Mouse (Mus musculus) urinary bladder, postnatal 36 days (tissue): ENCODE data around the gene Jph2.

ENCODE experiments used
- DNase-seq, 2 experiments: peaks; one replicate each; pipeline ENCODE4 v3.0.0; 2022; ENCODE audit warnings: low spot score in 2 of 2, mixed read lengths in 1 of 2

The Jph2 gene

DNA sequence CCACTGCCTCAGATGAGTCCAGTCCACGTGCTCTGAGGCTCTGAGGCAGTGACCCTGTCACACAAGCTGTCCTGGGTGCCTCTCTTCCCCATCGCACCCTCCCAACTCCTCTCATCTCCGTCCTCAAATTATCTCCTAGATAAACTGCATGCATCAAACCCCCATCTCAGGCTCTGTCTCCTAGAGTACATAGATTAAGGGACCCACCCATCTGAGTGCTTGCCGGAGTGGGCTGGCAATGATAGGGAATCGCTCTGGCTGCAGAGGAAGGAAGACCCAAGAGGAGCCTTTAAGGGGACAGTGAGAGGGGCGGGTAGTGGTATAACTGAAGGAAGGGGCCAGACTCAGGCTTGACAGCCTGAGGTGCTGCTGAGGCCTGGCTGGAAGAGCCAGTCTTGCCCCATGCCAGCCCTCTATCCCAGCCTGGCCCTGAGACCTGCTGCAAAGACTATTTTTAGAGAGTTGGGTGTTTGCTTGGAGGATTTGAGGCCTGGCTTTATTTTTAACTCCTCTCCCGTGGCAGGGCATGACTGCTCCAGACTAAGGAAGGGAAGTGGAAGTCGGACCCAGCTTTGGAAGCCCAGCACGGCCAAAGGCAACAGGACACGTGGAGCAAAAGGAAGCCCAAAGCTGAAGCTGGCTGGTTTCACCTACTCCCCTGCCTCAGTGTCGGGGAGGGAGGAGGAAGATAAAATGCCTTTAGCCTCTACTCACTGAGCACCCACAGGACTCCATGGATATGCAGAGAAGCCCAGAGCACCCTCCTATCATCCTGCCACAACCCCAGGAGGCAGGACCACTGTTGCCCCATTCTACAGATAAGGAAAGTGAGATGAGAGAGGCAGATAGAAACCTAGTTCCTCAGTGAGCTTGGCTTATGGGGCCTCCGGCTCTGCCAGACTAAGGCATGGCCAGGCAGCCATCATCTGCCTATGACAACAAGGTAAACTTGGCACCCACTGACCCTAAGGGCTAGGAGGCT is 34.6 kb downstream of the Jph2 start:
- DNase-seq, result no peak

DNA sequence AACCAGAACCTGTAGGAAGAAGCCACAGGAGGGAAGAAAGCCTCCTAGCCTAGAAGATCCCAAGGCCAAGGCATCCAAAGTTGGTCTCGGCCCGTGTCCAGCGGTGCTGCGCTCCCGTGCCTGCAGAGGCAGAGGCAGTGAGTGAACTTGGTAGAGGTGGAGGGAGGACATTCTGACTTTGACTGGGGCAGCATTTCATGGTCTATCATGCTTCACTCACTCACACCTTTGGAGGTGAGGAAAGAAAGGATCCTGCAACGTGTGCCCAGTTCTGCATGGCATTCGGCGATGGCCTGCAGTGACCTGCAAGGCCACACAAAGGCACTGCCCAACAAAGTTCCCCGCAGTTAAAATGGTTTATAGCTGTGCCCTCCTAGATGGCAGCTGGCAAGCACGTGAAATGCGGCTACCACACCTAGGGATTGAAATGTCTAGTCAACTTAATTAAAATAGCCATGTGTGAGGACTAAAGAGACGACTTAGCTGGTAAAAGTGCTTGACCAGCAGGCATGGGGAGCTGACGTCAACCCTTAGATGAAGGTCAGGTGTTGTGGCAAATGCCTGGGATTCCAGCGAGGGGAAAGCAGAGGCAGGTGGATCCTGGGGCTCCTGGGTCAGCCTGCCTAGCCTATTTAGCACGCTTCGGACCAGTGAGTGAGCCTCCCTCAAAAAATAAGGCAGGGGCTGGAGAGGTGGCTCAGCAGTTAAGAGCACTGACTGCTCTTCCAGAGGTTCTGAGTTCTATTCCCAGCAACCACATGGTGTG is 36.8 kb downstream of the Jph2 start:
- DNase-seq, result no peak

DNA sequence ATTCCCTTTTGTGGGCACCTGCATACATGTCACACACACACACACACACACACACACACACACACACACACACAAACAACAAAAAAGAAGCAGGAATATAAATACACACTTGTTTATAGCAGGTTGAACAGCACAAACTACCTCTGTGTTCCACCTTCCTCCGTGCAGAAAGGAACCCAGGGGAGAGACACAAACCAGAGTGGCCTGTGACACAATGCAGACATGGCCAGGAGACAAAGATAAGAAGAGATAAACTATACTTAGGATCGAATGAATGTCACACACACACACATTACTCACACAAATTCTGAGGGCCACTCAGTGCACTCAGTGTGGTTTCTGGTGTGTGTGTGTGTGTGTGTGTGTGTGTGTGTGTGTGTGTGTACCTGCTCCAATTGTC is 38.5 kb downstream of the Jph2 start:
- no peak for DNase-seq

DNA sequence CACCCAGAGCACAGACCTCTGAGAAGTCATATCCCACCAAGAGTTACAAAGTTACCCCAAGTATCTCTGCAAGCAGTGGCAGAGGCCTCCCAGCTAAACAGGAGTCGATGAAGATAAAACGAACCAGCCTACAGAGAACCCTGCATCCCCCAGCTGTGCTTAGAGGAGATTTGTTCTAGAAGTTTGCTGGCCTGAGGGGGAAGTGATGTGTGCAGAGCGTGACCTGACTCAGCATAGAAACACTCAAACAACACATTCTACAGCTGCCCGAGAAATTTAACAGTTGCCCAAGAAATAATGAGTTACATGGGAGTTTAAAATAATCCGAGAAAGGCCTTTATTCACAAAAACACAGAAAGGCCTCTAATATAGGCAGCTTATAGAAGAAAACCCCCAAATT is 39.1 kb downstream of the Jph2 start:
- DNase-seq, result no peak

DNA sequence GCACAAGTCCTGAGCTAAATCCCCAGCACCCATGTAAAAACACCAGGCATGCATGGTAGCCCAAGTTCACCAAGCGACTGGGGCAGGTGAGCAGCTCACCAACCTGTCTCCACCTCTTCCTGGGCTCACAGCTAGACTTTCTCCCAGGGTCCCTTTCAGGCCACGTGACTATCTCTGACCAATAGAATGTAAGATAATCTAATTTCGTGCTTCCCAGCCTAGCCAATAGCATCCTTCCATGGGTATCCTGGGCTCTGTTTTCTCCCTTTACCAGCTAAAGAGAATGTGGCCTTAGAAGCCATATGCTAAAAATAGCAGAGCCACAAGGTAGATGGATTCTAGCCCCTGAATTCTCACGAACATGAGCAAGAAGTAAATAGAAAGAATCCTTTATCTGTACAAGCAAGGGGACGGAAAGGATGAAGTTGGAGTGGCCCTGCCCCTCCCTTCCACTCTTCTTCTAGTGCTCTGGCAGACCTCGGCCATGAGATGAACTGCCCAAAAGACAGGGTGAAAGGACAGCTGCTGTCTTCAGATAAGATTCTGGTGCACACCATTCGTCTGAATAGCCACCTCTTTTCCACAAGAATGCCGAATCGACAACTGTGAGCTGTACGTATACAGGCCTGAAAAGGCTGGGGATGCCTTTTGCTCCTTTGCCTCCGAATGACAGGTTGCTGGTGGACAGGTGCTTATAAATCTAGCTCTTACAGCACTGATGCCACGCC is 41.5 kb downstream of the Jph2 start:
- no peak for DNase-seq

DNA sequence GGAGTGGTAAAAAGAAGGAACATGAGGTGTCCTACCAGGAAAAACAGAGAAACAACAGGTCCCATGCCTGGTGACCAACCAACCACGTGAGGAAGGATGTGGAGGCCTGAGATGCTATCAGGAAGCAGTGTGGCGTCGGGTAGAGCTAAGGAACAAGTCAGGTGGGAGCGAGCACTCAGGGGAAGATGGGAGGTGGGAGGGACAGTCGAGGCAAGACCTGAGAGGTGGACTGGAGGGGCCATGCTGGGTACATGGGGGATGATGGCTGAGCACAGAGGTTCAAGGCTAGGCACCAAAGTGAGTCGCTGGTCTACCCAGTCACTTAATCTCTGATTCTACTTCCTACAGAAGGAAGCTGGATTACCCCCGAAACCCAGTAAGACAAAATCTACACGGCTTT is 42.1 kb downstream of the Jph2 start:
- no peak for DNase-seq

DNA sequence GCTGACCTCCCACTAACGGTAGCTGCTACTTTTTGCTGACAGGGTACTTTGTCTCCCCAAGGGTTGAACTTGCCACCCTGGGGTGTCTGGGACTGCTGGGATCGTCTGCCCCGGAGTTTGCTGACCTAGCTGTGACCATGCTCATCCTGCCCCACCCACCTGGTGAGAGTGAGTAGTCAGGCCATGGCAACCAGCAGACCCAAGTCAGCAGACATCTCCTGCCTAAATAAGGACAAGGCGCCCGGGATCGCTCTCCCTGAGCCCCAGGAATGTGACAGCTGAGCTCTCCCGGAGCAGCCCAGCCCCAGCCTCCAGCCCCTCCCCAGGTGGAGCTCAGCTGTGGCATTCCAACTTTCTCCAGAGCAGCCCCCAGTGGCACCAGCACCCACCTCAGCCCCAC is 44.1 kb downstream of the Jph2 start:
- DNase-seq, result no peak

DNA sequence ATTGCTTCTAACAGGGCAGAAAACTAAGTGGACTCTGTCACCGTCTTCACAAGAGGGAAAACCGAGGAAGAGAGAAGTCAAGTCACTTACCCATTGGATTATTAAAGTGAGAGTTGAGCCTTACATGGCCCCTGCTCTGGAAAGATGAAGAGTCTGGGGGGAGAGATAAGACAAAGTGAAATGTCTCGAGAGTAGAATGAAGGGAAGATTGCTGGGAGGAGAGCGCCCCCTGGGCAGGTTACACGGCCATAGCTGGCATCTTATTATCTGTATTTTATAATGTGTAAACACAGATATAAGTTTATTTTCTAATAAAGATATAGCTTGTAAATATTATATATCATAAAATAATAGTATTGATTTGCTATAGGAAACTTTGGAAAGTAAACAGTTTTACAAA is 47.4 kb downstream of the Jph2 start:
- DNase-seq, result no peak

DNA sequence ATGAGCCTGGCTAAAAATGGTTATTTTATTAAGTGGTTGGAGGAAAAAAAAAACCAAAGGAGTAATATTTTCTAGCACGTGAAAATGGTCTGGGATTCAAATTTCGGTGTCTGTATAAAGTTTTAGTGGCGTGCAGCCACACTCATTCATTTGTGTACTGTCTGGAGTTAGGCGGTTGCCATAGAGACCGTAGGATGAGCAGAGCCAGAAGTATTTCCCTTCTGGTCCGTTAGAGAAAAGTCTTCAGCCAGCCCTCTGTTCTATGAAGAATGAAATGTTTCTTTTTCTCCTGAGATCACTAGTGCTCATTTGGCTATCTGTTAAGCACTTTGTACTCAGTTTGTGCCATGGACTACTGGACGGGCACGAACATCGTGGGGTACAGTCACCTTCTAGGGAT is 48.4 kb downstream of the Jph2 start:
- DNase-seq, result peak in 1 of 2 experiments; percentile 25

DNA sequence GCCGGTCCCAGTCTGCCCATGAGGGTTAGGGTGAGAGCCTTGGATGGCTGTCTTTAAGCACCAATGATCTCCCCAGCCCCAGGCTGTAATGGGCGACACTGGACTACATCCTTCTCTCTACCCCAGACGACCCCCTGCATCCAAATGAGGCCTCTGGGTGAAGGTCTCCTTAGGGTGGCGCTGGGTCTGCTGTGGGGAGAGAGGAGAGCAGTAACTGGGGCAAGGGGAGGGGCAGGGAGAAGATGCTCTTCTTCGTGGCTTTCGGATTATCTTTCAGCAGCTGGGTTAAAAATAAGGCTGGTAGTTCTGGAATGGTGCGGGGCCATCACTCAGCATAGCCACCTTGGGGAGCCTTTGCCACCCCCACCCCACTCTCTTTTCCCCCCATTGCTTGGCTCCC is 49.1 kb downstream of the Jph2 start:
- DNase-seq, result no peak

DNA sequence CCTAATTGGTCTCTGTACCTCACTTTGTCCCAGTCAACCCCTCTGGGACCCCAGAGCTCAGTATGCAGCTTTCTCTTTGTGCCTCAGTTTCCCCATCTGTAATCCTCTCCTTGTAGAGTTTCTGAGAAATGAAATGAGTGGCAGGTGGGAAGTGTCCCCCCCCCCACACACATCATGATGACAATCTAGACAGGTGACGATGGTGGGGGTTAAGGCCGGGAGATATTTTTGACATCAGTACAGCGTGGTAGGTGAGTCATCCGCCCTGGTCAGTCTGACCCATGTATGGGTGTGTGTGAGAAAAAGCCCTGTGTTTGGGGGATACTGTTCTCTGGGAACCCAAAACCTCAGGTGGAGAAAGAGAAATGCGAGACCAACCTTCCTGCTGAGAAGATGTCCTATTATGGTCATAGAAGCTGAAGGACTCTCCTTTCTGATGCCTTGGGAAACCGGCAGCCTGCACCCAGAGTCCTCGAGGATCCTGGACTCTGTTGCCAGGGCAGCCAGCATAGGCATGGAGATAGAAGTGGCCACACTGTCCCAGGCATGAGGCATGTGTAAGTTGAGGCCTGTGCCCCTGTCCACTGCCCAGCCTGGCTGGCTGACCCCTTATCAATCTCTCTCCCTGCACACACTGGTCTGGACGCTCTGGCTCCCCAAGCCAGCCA is 50.1 kb downstream of the Jph2 start:
- DNase-seq, result no peak

DNA sequence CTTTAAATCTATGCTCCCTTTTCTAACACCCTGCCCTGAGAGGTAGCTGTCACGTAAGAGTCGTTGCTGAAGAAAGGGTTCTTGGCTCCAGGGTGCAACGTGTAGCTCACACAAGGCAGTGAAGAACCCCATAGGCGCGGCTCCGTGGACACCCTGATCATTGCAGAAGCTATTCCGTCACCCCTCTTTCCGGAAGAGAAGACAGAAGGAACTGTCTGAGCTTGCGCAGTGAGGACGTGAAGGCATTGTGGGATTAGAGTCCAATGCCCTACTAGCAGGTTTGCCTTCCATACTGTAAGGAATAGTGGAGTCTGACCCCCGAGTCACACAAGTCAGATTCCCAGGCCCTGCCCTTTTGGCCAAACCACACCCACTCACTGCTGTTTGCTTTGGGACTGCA is 51.3 kb downstream of the Jph2 start:
- DNase-seq, result no peak

DNA sequence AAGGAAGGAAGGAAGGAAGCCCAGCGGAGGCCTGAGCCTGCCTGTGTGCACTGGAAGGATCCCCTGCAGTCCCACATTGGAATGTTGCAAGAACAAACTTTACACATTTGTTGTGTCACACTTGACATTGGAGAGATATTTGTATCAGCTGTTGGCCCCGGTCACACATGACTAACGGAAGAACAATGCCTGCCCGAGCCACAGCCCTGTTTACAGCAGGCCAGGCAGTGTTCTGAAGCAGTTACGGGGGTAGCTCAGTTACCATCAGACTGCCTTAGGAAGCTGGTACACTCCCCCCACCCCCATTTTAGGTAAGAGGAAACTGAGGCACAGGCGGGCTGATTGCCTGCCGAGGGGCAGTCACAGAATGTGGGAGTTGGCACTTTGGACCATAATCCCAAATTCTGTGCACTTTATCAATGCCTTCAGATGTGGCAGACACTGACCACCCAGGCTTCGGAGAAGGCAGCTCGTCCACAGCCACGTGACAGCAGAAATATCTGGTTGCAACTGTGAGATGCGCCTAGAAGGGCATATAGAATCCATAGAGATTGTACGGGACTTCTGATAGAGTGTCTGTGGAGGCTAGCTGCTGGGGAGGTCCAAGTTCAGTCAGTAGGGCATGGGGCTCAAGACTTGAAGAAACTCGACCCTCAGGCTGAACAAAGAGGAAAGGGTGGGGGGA is 52.7 kb downstream of the Jph2 start:
- peak; percentile 26 to 35 for DNase-seq

DNA sequence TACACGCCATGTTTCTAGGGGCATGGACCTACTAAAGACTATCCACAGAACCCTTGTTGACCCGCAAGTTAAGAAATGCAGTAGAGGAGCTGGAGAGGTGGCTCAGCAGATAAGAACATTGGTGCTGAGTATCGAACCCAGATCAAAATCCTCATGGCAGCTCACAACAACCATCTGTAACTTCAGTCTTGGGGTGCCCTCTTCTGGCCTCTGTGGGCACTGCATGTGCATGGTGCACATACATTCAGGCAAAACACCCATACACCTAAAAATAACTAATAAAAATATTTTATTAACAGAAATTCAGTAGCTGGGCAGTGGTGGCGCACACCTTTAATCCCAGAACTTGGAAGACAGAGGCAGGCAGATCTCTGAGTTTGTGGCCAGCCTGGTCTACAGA is 54.1 kb downstream of the Jph2 start:
- no peak for DNase-seq

DNA sequence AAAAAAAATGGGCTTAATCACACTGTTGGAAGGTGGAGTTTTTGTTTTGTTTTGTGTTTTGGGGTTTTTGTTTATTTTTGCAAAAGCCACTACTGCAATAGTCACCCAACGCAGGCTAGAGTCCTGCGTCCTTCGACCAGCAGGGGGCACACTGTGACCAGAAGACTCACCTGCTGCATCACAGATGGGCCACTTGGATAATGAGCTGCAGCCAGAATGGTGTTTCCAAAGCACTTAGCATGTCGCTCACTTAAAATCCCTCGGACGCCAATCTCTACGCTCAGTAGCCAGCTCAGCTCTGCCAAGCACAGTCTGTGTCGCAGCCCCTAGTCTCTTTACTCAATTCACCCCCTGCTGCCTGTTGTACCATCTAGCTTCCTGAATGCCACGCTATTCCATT is 57.5 kb downstream of the Jph2 start:
- DNase-seq, result peak in 1 of 2 experiments; percentile 59

DNA sequence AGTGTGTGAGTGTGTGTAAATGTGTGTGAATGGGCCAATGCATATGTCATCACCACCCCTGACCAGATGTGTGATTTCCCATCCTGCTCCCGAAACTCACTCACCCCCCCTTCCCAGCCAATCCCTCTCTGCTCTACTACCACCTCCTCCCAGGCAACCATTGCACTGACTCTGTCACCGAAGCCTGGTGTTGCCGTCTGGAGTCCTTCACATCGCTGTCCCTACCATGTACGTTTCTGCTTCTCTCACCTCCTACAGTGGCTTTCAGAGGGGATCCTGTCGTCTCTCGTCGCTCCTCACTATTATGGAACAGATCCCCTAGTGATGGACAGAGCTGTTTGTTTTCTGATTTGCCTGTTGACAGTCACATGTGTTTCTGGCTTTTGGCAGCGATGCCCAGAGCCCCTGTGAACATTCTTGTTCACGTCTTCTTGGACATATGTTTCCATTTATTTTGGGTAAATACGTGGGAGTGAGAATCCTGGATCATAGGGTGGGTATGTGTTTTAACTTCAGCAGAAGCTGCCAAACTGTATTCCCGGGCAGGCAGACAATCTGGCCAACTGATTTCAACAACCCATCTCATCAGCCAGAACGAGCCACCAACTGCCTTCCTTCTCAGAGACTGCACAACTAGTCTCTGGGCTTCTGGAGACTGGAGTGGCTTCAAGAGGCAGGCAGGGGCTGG is 65.3 kb downstream of the Jph2 start:
- DNase-seq, result no peak

DNA sequence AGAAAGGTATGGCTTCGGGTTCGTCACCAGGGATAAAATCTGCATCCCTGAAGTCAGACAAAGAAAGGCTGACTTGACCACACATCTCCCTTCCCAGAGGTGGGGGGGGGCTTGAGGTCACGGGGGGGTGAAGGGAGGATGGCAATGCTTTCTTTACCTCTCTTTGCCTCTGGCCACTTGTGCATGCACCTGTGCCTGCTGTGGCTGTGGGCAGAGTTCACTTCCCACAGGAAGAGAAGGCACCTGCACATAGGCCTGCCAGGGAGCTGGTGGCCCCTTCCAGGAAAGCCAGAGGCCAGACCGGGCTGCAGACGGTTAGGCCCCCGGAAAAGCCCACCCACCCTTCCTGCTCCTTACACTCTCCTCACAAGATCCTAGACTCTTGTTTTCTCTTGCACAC is 66.4 kb downstream of the Jph2 start:
- DNase-seq, result no peak

DNA sequence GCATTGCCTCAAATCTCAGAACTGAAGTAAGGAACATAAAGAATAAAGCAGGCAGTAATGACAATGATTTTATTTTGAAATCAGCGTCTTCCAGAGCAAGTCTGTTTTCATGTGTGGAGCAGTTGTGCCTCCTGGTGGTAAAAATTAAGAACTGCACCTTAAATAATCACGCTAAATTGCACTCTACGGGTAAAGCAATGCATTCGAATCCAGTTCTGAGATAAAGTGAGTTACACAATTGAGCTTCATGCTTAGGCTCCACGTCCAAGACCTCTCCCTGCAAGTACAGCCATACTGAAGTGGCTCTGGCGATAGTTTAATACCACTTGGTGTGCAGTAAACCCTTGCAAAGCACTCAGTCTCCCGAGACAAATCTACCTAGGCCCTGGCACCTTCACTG is 67.1 kb downstream of the Jph2 start:
- DNase-seq, result peak in 1 of 2 experiments; percentile 28

DNA sequence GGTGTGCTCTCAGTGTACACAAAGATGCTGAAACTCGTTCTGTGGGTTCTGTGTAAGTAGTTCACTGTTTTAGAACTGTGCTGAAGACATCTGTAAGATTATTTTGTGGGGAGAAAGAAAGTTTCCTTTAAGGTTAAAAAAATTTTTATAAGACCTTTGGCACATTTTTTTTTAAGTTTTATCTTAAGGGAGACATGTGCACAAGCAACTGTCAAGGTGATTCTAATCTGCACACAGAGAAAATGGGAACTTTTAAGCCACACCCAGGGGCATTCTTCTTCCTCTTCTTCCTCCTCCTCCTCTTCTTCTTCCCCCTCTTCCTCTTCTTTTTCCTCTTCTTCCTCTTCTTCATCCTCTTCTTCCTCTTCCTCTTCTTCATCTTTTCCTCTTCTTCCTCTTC is 74.6 kb downstream of the Jph2 start:
- DNase-seq, result no peak

DNA sequence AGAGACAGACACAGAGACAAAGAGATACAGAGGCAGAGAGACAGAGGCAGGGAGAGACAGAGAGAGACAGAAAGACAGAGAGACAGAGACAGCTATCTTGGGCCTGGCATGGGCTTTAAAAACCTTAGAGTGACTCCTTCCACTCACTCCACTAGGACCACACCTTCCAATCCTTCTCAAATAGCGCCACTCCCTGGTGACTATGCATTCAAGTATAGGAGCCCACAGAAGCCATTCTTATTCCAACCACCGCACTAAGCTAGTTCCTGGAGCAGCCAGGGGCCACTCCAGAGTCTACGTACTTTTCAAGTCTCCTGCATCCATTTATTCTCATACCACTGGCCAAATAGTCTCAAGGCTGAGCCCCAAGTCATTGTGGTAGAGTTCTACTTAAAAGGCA is 79.0 kb downstream of the Jph2 start:
- no peak for DNase-seq

DNA sequence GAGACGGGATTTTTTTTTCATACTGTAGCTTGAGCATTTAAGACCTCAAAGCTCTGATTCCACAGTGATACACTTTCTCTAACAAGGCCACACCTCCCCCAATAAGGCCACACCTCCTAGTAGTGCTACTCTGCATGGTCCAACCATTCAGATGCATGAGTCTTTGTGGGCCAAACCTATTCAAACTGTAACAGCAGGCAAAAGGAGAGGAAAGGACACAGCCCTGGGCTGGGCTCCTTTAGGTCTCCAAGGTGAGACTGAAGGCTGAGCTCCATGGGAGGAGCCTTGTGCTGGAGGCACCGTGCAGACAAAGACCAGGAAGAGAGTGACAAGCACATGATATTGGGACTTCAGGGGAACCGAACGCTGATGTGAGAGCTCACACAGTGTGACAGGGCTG is 80.5 kb downstream of the Jph2 start:
- no peak for DNase-seq
